Mouse (Mus musculus): Measurements from ENCODE around the gene Ptpn6.
A peak's percentile ranks its signal among the peaks of the same experiment; 100 is the strongest.

Ptpn6 gene

DNA sequence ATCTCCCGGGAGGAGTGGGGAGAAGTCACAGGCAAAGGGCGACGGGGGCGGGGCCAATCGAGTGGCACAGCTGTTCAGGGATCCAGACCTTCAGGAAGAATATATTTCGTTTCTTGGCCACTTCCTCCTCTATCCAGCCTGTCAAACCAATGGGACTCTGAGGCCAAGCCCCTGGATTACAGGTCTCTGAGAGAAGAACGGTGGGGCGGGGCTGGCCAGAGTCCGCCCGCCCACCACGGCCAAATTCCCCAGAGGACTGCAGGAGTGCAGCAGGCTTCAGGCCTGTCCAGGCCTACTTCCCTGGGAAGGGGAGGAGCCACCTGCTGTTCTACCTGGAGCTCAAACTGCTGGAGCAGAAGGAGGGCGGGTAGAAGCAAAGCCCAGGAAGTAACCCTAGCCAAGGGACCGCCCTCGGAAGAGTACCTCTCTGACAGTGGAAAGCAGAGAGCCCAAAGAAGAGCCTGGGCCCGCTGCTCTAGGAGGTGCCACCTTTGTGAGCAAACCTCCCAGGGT lies at the start of gene Ptpn6:
Gene Ptpn6, minus strand, starts transcription at position 204 of the 513 bp plus-strand sequence.
- DNase-seq (ENCODE audit: inconsistent ontology term): no peak

- DNase-seq (ENCODE audit: inconsistent ontology term): no peak
Observed at GRCm38 (mm10) chr6:124787722-124788121, 49.2 kb upstream of the Ptpn6 start.

- DNase-seq (ENCODE audit: inconsistent ontology term): no peak
Observed at GRCm38 (mm10) chr6:124786756-124787420, 48.4 kb upstream of the Ptpn6 start.

- peak; percentile 74 for DNase-seq (ENCODE audit: inconsistent ontology term)
Observed at GRCm38 (mm10) chr6:124782436-124782835, 43.9 kb upstream of the Ptpn6 start.

GRCm38 (mm10) chr6:124780917-124781316 lies 42.4 kb upstream of the Ptpn6 start:
- no peak for DNase-seq (ENCODE audit: inconsistent ontology term)

DNA sequence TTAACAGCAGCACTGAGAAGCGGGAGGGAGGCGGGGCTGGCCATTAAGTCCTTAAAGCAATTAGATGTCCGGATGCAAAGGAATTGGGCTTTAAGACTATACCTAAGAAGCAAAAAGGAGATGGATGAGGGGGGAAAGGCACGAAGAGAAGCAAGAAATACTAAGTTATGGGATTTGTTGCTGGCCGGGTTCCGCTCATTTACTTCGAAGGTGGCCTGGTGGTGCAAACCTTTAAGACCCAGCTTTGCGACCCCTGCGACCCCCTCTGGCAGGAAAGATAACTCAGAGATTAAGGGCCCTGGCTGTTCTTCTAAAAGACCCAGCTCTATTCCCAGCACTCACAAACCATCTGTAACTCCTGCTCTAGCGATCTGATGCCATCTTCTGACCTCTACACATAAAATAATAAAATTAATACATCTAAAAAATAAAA lies 41.5 kb upstream of the Ptpn6 start:
- no peak for DNase-seq (ENCODE audit: inconsistent ontology term)

- DNase-seq (ENCODE audit: inconsistent ontology term): peak; percentile 64
Observed at GRCm38 (mm10) chr6:124779222-124779983, 40.9 kb upstream of the Ptpn6 start, which contains the start of gene Lrrc23. TSS of gene Lrrc23 (minus strand) at chr6:124779727.

DNA sequence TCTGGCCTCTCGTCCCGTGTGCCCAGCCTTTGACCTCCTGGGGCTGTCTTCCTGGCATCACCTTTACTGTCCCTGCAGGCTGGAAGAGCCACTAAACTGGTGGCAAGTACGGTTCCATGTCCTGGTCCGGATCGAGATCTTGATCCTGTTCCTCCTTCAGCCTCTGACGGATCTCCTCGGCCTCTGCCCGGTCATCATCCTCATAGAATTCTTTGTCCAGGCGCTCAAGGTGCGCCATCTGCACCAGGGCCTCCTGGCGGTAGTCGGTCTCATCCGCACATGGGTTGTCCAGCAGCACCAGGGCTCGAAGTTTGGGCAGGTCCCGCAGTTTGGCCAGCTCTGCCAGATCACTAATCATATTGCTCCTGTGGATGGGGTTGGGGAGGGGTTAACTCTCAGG lies 32.0 kb upstream of the Ptpn6 start:
- DNase-seq (ENCODE audit: inconsistent ontology term): no peak

- DNase-seq (ENCODE audit: inconsistent ontology term): no peak
Observed at GRCm38 (mm10) chr6:124770013-124770412, 31.5 kb upstream of the Ptpn6 start.

GRCm38 (mm10) chr6:124769101-124769765 lies 30.7 kb upstream of the Ptpn6 start, which contains the start of gene Eno2:
TSS of gene Eno2 (minus strand) at chr6:124769673.
- DNase-seq (ENCODE audit: inconsistent ontology term): peak; percentile 87

DNA sequence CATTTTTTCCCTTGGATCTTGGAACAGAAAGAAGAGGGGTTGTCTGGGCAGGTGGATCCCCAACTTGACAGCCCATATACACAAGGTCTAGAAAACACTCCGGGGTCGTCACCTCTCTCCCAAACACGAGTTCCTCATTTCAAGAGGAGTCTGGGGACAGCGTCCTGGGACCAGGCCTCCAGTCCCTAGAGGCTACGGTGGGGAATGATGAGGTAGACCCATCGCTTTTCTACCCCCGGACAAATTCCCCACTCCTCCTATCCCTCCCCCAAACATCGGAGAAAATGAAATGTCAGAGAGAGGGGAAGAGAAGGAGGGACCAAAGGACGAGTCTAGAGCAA lies 30.2 kb upstream of the Ptpn6 start:
- DNase-seq (ENCODE audit: inconsistent ontology term): peak; percentile 40

DNA sequence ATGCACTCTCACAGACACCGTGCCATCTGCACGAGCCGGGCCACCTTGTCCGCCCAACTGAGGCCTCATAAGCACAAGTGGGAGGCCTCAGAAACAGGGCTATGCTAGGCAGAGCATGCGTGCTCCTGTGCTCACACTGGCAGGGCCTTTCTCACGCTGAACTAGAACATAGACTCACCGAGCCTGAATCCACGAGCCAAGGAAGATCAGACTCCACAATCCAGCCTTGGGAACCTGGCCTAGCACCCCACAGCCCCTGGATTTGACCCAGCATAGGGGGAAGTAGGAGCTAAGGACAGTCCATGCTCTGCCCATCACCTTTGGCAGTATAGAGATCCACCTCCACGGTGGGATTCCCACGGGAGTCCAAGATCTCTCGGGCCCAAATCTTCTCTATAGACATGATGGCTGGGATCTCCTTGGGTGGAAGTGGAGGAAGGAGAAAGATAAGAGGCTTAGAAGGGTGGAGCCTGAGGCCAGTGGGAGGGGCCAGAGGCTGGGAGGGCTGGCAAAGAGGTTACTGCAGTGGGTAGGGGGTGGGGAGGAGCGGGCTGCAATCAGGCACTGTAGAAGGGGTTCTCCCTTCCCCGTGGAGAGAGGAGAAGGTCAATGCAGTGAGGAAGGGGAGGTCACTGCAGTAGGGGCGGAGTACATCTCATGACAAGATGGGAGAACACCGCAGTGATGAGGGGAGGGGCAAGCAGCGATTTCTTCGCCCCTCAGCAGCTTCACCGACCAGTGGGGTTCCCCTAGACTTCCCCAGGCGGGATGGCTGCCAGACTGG lies 29.6 kb upstream of the Ptpn6 start:
- peak; percentile 39 for DNase-seq (ENCODE audit: inconsistent ontology term)

DNA sequence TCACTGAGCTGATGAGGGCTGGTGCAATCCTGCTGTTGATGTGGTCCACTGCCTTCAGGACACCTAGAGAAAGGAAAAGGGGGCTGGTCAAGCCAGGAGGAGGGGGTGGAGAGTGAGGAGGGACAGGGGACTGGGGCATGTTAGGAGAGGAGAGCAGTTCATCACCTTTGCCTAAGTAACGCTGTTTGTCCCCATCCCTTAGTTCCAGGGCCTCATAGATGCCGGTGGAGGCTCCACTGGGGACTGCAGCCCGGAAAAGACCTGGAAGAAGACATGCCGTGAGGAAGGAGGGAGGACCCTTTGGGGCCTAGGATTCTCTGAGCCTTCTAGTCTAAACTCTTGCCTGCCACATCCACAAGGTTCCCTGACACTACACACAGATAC lies 29.0 kb upstream of the Ptpn6 start:
- DNase-seq (ENCODE audit: inconsistent ontology term): no peak

DNA sequence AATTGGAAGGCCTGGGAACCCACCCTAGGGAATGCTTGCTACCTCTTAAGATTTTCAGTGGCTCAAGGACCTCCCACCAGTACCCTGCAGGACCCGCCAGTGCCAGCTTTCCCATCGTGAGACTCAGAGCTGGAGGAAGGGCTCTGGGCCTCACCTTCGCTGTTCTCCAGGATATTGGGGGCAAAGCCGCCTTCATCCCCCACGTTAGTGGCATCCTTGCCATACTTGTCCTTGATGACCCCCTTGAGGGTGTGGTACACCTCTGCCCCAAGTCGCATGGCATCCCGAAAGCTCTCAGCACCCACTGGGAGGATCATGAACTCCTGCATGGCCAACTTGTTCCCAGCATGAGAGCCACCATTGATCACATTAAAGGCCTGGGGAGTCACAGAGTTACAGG lies 27.4 kb upstream of the Ptpn6 start:
- DNase-seq (ENCODE audit: inconsistent ontology term): no peak

GRCm38 (mm10) chr6:124759259-124759658 lies 20.7 kb upstream of the Ptpn6 start:
- peak; percentile 63 for DNase-seq (ENCODE audit: inconsistent ontology term)

DNA sequence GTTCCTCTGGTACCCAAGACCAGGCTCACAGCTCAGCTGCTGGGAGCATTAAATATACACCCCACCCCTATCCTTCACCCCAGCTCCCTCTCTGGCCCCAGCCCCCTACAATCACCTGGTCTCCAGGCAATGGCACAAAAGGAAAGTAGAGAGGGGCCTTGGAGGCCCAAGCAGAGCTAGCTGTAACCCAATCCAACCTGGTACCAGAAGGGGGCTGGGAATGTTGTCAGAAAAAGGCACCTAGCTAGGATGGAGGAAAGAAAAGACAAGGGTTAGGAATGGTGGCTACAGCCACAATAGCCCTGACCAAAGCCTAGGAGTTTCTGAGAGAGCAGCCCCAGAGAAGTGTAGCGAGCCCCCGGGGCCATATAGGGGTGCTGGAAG lies 20.3 kb upstream of the Ptpn6 start:
- DNase-seq (ENCODE audit: inconsistent ontology term): no peak

- peak; percentile 91 for DNase-seq (ENCODE audit: inconsistent ontology term)
Observed at GRCm38 (mm10) chr6:124757909-124758848, 19.7 kb upstream of the Ptpn6 start.

DNA sequence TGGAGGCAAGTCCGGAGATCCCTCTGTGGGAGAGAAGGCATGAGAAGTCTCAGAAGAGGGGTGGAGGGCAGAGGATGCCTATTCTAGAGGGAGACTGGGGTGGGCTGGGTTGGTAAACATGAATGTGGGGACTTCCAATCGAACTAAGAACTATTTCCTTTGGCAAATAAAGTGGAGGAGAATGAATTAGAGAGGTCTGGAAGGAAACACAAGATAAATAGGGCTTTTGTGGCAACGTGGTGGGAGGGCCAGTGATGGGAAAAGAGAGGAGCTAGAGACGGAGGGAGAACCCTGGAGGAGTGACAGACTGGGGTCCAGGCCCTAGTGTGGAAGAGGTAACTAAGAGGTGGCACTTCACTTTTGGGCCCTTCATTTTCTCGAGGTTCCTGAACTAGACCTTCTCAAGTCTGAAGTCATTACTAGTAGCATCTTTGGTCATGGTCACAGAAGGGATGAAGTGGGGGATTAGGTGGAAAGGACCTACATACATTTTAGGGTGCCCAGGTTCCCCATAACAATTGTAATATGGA lies 18.9 kb upstream of the Ptpn6 start:
- DNase-seq (ENCODE audit: inconsistent ontology term): peak; percentile 60

- peak; percentile 94 for DNase-seq (ENCODE audit: inconsistent ontology term)
Observed at GRCm38 (mm10) chr6:124756652-124757350, 18.3 kb upstream of the Ptpn6 start.
